Mouse (Mus musculus): ENCODE results near the gene Wdr1. TPM values are rescaled to one million over a fixed set of nuclear protein-coding genes. Genes with fewer than 3 reads are reported as not detected.

The Wdr1 gene
- polyA plus RNA-seq, 1 experiment from 2014 or later = 274 TPM

DNA sequence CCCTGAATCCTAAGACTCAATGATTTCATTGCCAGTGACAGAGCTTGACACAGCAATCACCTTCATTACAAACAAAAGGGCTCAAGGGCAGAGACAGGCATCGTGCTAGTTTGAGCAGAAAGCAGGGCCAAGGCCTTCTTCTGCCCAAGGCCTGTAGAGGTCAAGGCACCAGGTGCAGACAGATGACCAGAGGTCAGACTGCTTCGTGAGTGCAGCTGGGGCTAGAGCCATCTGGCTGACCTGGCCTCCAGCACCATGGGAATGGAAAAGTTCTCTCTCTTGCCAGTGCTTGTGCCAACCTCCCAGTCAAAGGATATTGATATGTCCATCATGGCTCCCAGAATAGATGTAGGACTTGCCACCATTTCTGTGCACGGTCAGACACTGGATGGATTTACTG lies 26.2 kb downstream of the Wdr1 start:
- ATAC-seq = no peak
- 85% methylated on average over 3 of the region's 3 CpGs for WGBS

DNA sequence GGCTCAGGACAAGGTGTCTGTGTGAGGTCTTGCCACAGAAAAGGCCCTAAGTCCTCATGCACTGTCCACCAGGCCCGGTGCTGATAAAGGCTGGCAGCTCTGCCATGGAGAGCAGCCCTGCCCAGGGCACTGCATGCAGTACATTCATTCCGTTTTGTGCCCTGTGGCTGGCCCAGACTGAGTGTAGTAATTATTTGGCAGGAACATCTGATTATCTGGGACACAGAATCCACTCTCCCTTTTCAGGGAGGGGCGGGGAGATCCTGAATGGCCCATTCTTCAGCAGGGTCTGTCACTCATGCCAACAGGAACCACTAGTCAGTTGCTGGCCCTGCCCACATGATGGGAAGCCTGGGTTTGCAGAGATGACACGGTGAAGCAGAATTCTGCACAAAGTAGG lies 30.9 kb downstream of the Wdr1 start:
- Histone ChIP-seq H3K27ac (ENCODE audit: low read length) (no peak overlapping the region), H3K4me2 (ENCODE audit: low read depth, low read length) (no peak overlapping the region), H3K9ac (ENCODE audit: low read depth, low read length) (no peak overlapping the region), H3K4me1 (ENCODE audit: control insufficient read depth, insufficient read depth, low read length) (no peaks in the 10 kb centered on the region), H3K9me3 (ENCODE audit: control insufficient read depth, low read length) (no peaks in the 10 kb centered on the region), H3K27me3 (replicated peaks; ENCODE audit: control insufficient read depth, insufficient read depth, low read length) (no peaks in the 10 kb centered on the region), H3K4me3 (ENCODE audit: low read length) (no peak overlapping the region), H3K36me3 (ENCODE audit: control insufficient read depth, insufficient read depth, low read length) (peaks cover 53% of the 10 kb centered on the region)
- ATAC-seq = 0 out of 2 replicates have a peak, but pooled peaks have one; percentile 19
- 83% methylated on average over 4 of the region's 4 CpGs for WGBS

More for the DNA sequence above, 26.2 kb downstream of the Wdr1 start:
- Histone ChIP-seq H3K4me3 (ENCODE audit: low read length) (no peak overlapping the region), H3K27me3 (replicated peaks; ENCODE audit: control insufficient read depth, insufficient read depth, low read length) (no peaks in the 10 kb centered on the region), H3K36me3 (ENCODE audit: control insufficient read depth, insufficient read depth, low read length) (peaks cover 40% of the 10 kb centered on the region), H3K4me2 (ENCODE audit: low read depth, low read length) (no peak overlapping the region), H3K9me3 (ENCODE audit: control insufficient read depth, low read length) (no peaks in the 10 kb centered on the region), H3K27ac (ENCODE audit: low read length) (no peak overlapping the region), H3K4me1 (ENCODE audit: control insufficient read depth, insufficient read depth, low read length) (no peaks in the 10 kb centered on the region), H3K9ac (ENCODE audit: low read depth, low read length) (no peak overlapping the region)

DNA sequence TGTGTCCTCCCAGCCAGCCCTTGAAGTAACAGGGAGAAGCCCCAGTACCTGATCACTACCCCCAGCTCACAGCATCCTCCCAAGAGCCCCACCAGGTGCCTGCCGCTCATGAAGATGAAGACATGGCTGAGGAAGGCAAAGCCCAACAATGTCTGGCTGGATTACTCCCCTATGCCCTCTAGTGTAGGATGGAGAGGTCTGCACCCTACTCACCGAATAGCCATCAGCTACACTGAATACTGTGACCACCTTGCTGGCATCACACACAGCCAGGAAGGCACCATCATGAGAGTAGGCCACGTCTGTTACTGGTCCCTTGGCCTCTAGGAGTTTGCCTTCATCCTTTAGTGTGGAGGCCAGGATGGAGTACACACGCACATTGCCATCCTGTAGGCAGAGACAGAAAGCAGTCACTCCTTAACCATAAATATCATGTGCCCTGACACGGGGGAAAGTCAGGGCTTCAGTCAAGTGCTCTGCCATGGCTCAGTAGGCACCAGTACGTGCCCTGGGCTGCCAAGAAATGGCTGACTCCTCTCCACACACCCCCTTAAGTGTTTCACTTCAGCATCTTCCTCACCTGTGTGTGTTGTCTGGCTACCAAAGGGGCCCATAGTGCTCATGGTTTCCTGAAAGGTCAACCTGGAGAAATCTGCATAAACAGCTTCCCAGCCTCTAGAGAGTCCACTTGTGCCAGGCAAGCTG lies 33.1 kb downstream of the Wdr1 start:
- H3K9me3 ChIP-seq (ENCODE audit: control insufficient read depth, low read length) = no peaks in the 10 kb centered on the region
- 77% methylated on average over 6 of the region's 6 CpGs for WGBS
- ATAC-seq = peak; percentile 36; the same call in 1 of the 2 replicates
- peaks cover 50% of the 10 kb centered on the region for H3K36me3 ChIP-seq (ENCODE audit: control insufficient read depth, insufficient read depth, low read length)
- H3K4me1 ChIP-seq (ENCODE audit: control insufficient read depth, insufficient read depth, low read length) = no peaks in the 10 kb centered on the region
- no peaks in the 10 kb centered on the region for H3K27me3 ChIP-seq (replicated peaks; ENCODE audit: control insufficient read depth, insufficient read depth, low read length)
- H3K4me3 ChIP-seq (ENCODE audit: low read length) = no peak overlapping the region
- H3K9ac ChIP-seq (ENCODE audit: low read depth, low read length) = no peak overlapping the region
- H3K27ac ChIP-seq (ENCODE audit: low read length) = no peak overlapping the region
- H3K4me2 ChIP-seq (ENCODE audit: low read depth, low read length) = no peak overlapping the region

GRCm38 (mm10) chr5:38522977-38523376 lies 40.0 kb downstream of the Wdr1 start:
- Histone ChIP-seq H3K27ac (ENCODE audit: low read length) (no peak overlapping the region), H3K4me3 (ENCODE audit: low read length) (no peak overlapping the region), H3K36me3 (ENCODE audit: control insufficient read depth, insufficient read depth, low read length) (peaks cover 12% of the 10 kb centered on the region), H3K4me2 (ENCODE audit: low read depth, low read length) (no peak overlapping the region), H3K9me3 (ENCODE audit: control insufficient read depth, low read length) (no peaks in the 10 kb centered on the region), H3K27me3 (replicated peaks; ENCODE audit: control insufficient read depth, insufficient read depth, low read length) (no peaks in the 10 kb centered on the region), H3K4me1 (ENCODE audit: control insufficient read depth, insufficient read depth, low read length) (no peaks in the 10 kb centered on the region), H3K9ac (ENCODE audit: low read depth, low read length) (no peak overlapping the region)
- 93% methylated on average over 5 of the region's 5 CpGs for WGBS
- ATAC-seq = no peak

DNA sequence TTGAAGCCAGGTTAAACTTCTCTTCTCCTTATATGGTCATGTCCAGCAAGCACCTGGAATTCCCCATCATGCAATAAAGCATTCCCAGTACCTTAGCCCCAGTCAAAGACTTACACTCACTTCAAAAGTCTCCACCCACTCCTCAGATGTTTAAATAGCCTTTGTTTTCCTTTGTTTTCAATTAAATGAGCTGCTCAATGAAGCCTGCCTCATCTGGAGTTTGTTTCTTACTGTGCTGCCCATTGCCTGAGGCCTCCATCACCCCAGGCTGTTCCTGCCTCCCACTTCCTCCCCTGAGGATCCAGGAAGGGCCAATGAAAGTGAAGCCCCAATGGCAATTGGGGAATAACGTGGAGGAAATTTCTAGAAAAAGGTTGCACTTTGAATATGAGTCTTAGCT lies 42.2 kb downstream of the Wdr1 start:
- peaks cover 5% of the 10 kb centered on the region; the same call in 1 of the 2 replicates for H3K36me3 ChIP-seq (ENCODE audit: control insufficient read depth, insufficient read depth, low read length)
- H3K9ac ChIP-seq (ENCODE audit: low read depth, low read length) = no peak overlapping the region
- H3K9me3 ChIP-seq (ENCODE audit: control insufficient read depth, low read length) = no peaks in the 10 kb centered on the region
- no peaks in the 10 kb centered on the region for H3K4me1 ChIP-seq (ENCODE audit: control insufficient read depth, insufficient read depth, low read length)
- H3K4me3 ChIP-seq (ENCODE audit: low read length) = no peak overlapping the region
- H3K27ac ChIP-seq (ENCODE audit: low read length) = no peak overlapping the region
- 40% methylated on average over 1 of the region's 1 CpGs for WGBS
- no peak for ATAC-seq
- no peaks in the 10 kb centered on the region for H3K27me3 ChIP-seq (replicated peaks; ENCODE audit: control insufficient read depth, insufficient read depth, low read length)
- H3K4me2 ChIP-seq (ENCODE audit: low read depth, low read length) = no peak overlapping the region

DNA sequence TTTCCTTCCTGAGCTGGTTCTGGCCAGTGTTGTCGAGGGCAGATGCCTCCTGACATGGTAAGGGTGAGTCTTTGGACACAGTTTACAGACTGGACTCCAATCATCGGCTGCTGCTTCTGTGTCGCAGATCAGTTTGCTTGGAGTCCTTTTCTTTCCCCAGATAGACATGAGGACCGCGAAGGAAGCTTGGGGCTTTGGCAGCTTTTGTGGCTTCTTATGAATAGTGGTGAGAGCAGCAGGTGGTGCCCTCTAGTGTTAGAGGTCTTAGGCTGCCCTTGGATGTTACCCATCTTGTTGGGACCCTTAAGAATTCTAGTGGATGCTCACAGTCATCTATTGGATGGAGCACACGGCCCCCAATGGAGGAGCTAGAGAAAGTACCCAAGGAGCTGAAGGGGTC lies 46.8 kb downstream of the Wdr1 start:
- no peak for ATAC-seq

DNA sequence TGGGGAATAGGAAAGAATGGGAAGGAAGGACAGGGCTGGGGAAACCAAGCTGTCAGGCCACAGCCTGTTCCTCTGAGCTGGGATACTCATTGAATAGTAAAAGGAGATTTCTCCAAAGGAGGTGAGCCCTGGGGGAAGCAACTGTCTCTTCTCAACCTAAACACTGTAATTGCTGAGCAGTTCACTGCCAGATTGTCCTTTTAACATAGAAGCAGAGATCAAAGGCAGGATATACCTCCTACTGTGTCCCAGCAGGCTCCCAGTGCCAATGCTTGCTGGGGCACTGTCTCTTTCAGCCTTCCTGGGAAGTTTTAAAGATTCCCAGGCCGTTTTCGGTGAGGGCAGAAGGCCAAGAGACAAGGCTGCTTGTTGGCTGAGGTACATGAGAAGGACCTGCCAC lies 50.0 kb downstream of the Wdr1 start:
- Histone ChIP-seq H3K36me3 (ENCODE audit: control insufficient read depth, insufficient read depth, low read length) (no peaks in the 10 kb centered on the region), H3K27ac (ENCODE audit: low read length) (no peak overlapping the region), H3K9me3 (ENCODE audit: control insufficient read depth, low read length) (no peaks in the 10 kb centered on the region), H3K4me2 (ENCODE audit: low read depth, low read length) (no peak overlapping the region), H3K4me1 (ENCODE audit: control insufficient read depth, insufficient read depth, low read length) (no peaks in the 10 kb centered on the region), H3K4me3 (ENCODE audit: low read length) (no peak overlapping the region), H3K9ac (ENCODE audit: low read depth, low read length) (no peak overlapping the region), H3K27me3 (replicated peaks; ENCODE audit: control insufficient read depth, insufficient read depth, low read length) (no peaks in the 10 kb centered on the region)
- ATAC-seq = no peak
- WGBS = 17% methylated on average over 2 of the region's 2 CpGs

More for the DNA sequence above, 46.8 kb downstream of the Wdr1 start:
- Histone ChIP-seq H3K4me3 (ENCODE audit: low read length) (no peak overlapping the region), H3K9me3 (ENCODE audit: control insufficient read depth, low read length) (no peaks in the 10 kb centered on the region), H3K27ac (ENCODE audit: low read length) (no peak overlapping the region), H3K27me3 (replicated peaks; ENCODE audit: control insufficient read depth, insufficient read depth, low read length) (no peaks in the 10 kb centered on the region), H3K36me3 (ENCODE audit: control insufficient read depth, insufficient read depth, low read length) (no peaks in the 10 kb centered on the region), H3K4me1 (ENCODE audit: control insufficient read depth, insufficient read depth, low read length) (no peaks in the 10 kb centered on the region), H3K9ac (ENCODE audit: low read depth, low read length) (no peak overlapping the region), H3K4me2 (ENCODE audit: low read depth, low read length) (no peak overlapping the region)
- whole genome bisulfite sequencing = 57% methylated on average over 6 of the region's 6 CpGs

- 79% methylated on average over 4 of the region's 4 CpGs for WGBS
- ATAC-seq = peak; percentile 76
- Histone ChIP-seq H3K4me3 (ENCODE audit: low read length) (no peak overlapping the region), H3K4me1 (ENCODE audit: control insufficient read depth, insufficient read depth, low read length) (no peaks in the 10 kb centered on the region), H3K27me3 (replicated peaks; ENCODE audit: control insufficient read depth, insufficient read depth, low read length) (no peaks in the 10 kb centered on the region), H3K9ac (ENCODE audit: low read depth, low read length) (no peak overlapping the region), H3K36me3 (ENCODE audit: control insufficient read depth, insufficient read depth, low read length) (no peaks in the 10 kb centered on the region), H3K4me2 (ENCODE audit: low read depth, low read length) (no peak overlapping the region), H3K9me3 (ENCODE audit: control insufficient read depth, low read length) (no peaks in the 10 kb centered on the region), H3K27ac (ENCODE audit: low read length) (no peak overlapping the region)
These were observed 53.5 kb downstream of the Wdr1 start for GRCm38 (mm10) chr5:38509568-38509967.

GRCm38 (mm10) chr5:38505435-38505765 lies 57.6 kb downstream of the Wdr1 start:
- H3K9me3 ChIP-seq (ENCODE audit: control insufficient read depth, low read length) = no peaks in the 10 kb centered on the region
- no peak overlapping the region for H3K27ac ChIP-seq (ENCODE audit: low read length)
- no peaks in the 10 kb centered on the region for H3K27me3 ChIP-seq (replicated peaks; ENCODE audit: control insufficient read depth, insufficient read depth, low read length)
- H3K4me3 ChIP-seq (ENCODE audit: low read length) = no peak overlapping the region
- no peak overlapping the region for H3K9ac ChIP-seq (ENCODE audit: low read depth, low read length)
- WGBS = 71% methylated on average over 3 of the region's 3 CpGs
- no peaks in the 10 kb centered on the region for H3K4me1 ChIP-seq (ENCODE audit: control insufficient read depth, insufficient read depth, low read length)
- H3K36me3 ChIP-seq (ENCODE audit: control insufficient read depth, insufficient read depth, low read length) = no peaks in the 10 kb centered on the region
- ATAC-seq = no peak
- H3K4me2 ChIP-seq (ENCODE audit: low read depth, low read length) = no peak overlapping the region

Measured in intestine, embryonic 16.5 days (tissue).